Mouse (Mus musculus): Measurements from ENCODE around the gene Amh. TPM values are rescaled to one million over a fixed set of nuclear protein-coding genes. Genes with fewer than 3 reads are reported as not detected.

Gene Amh
- 1 to 10 TPM; 2.4 to 2.9 TPM for total RNA-seq (2021)
- long read RNA-seq, experiment 1, partial matches to known transcripts, result 0 of 1 reads
- long read RNA-seq, experiment 1, other reads (novel, unspliced or antisense), result 1 of 1 reads
- long read RNA-seq, experiment 2, result 0 reads

GRCm38 (mm10) chr10:80804916-80805315 lies at the start of gene Amh:
Gene Amh (plus strand): TSS chr10:80805243.
- DNase-seq (ENCODE audit: low spot score in 2 of 2), result no peak

- no peak for DNase-seq (ENCODE audit: low spot score in 2 of 2)
Measured at GRCm38 (mm10) chr10:80755291-80756015, 49.6 kb upstream of the Amh start.

GRCm38 (mm10) chr10:80756099-80756498 lies 48.9 kb upstream of the Amh start:
- DNase-seq (ENCODE audit: low spot score in 2 of 2), result no peak

- DNase-seq (ENCODE audit: low spot score in 2 of 2), result no peak
Measured at GRCm38 (mm10) chr10:80756509-80756908, 48.5 kb upstream of the Amh start.

- DNase-seq (ENCODE audit: low spot score in 2 of 2), result no peak
Measured at GRCm38 (mm10) chr10:80756967-80757366, 48.1 kb upstream of the Amh start.

GRCm38 (mm10) chr10:80757717-80758116 lies 47.3 kb upstream of the Amh start:
- DNase-seq (ENCODE audit: low spot score in 2 of 2), result peak; percentile 40 to 57

GRCm38 (mm10) chr10:80758651-80759050 lies 46.4 kb upstream of the Amh start:
- DNase-seq (ENCODE audit: low spot score in 2 of 2), result no peak

GRCm38 (mm10) chr10:80760596-80761524 lies 44.2 kb upstream of the Amh start:
- no peak for DNase-seq (ENCODE audit: low spot score in 2 of 2)

GRCm38 (mm10) chr10:80761821-80762220 lies 43.2 kb upstream of the Amh start:
- no peak for DNase-seq (ENCODE audit: low spot score in 2 of 2)

- no peak for DNase-seq (ENCODE audit: low spot score in 2 of 2)
Measured at GRCm38 (mm10) chr10:80763502-80763901, 41.5 kb upstream of the Amh start.

- DNase-seq (ENCODE audit: low spot score in 2 of 2), result no peak
Measured at GRCm38 (mm10) chr10:80765746-80766145, 39.3 kb upstream of the Amh start.

GRCm38 (mm10) chr10:80766161-80766815 lies 38.8 kb upstream of the Amh start:
- DNase-seq (ENCODE audit: low spot score in 2 of 2), result no peak

- no peak for DNase-seq (ENCODE audit: low spot score in 2 of 2)
Measured at GRCm38 (mm10) chr10:80768365-80768764, 36.7 kb upstream of the Amh start.

GRCm38 (mm10) chr10:80773816-80774215 lies 31.2 kb upstream of the Amh start:
- DNase-seq (ENCODE audit: low spot score in 2 of 2), result no peak

- DNase-seq (ENCODE audit: low spot score in 2 of 2), result peak; percentile 86 to 93
Measured at GRCm38 (mm10) chr10:80774549-80774948, 30.5 kb upstream of the Amh start.

- DNase-seq (ENCODE audit: low spot score in 2 of 2), result no peak
Measured at GRCm38 (mm10) chr10:80774981-80775380, 30.1 kb upstream of the Amh start.

GRCm38 (mm10) chr10:80775731-80776130 lies 29.3 kb upstream of the Amh start:
- DNase-seq (ENCODE audit: low spot score in 2 of 2), result no peak

GRCm38 (mm10) chr10:80776358-80776869 lies 28.6 kb upstream of the Amh start:
- DNase-seq (ENCODE audit: low spot score in 2 of 2), result no peak

GRCm38 (mm10) chr10:80777123-80777522 lies 27.9 kb upstream of the Amh start:
- no peak for DNase-seq (ENCODE audit: low spot score in 2 of 2)

GRCm38 (mm10) chr10:80779565-80779964 lies 25.5 kb upstream of the Amh start:
- DNase-seq (ENCODE audit: low spot score in 2 of 2), result no peak

GRCm38 (mm10) chr10:80784302-80784701 lies 20.7 kb upstream of the Amh start:
- DNase-seq (ENCODE audit: low spot score in 2 of 2), result no peak
